Mouse (Mus musculus): ENCODE data around the gene Wdr35. TPM values are rescaled to one million over a fixed set of nuclear protein-coding genes. Genes with fewer than 3 reads are reported as not detected.

Gene Wdr35
- polyA plus RNA-seq, 1 experiment from 2014 or later, result 21.6 TPM

DNA sequence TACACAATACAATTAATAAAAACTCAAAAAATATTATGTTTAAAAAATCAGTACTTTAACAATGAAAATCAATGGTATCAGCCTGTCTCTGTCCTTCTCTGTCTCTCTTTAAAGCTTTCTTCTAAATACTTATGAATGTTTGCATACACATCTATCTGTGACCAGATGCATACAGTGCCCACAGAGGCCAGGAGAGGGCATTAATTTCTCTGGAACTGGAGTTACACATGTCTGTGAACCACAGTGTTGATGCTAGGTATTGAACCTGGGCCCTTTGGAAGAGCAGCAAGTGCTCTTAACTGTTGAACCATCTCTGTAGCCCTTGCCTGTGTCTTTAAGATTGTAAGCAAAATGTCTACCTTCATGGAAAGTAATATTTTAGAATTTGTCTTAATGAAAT, 59.4 kb downstream of the Wdr35 start:
- H3K4me1 ChIP-seq (ENCODE audit: control insufficient read depth, insufficient read depth, low read length), result no peaks in the 10 kb centered on the region
- H3K4me3 ChIP-seq (ENCODE audit: low read depth, low read length), result no peak overlapping the region
- H3K4me2 ChIP-seq (ENCODE audit: low read depth), result no peak overlapping the region
- no peaks in the 10 kb centered on the region for H3K9me3 ChIP-seq (ENCODE audit: control insufficient read depth, low read length)
- no peaks in the 10 kb centered on the region for H3K36me3 ChIP-seq (ENCODE audit: control insufficient read depth, insufficient read depth, low read length)
- DNase-seq (ENCODE audit: low spot score), result no peak
- no peak overlapping the region for H3K9ac ChIP-seq (ENCODE audit: low read length)
- ATAC-seq (ENCODE audit: insufficient read depth, low FRiP score, low TSS enrichment), result no peak
- no peaks in the 10 kb centered on the region for H3K27me3 ChIP-seq (ENCODE audit: control insufficient read depth, insufficient read depth, low read length)
- no peak overlapping the region for H3K27ac ChIP-seq (ENCODE audit: low read depth, low read length)

DNA sequence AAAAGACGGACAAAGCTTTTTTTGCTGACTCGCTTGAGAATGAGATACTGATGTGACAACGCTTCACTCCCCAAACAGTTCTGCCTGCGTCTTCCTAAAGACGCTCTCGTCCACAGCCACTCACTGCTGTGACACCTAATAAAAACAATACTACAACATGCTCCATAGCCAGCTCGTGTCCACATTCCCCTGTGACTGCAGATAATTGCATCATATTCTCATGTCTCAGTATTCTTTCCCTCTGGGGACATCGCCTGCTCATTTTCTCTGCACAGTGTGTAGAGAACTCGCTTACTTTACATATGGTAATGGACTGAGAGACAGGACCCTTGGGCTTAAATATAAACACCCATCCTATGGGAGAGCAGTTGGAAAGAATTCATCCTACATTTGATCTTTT, 62.7 kb downstream of the Wdr35 start:
- Histone ChIP-seq H3K4me2 (ENCODE audit: low read depth) (no peak overlapping the region), H3K27me3 (ENCODE audit: control insufficient read depth, insufficient read depth, low read length) (no peaks in the 10 kb centered on the region), H3K27ac (ENCODE audit: low read depth, low read length) (no peak overlapping the region), H3K4me1 (ENCODE audit: control insufficient read depth, insufficient read depth, low read length) (no peaks in the 10 kb centered on the region), H3K9ac (ENCODE audit: low read length) (no peak overlapping the region), H3K9me3 (ENCODE audit: control insufficient read depth, low read length) (no peaks in the 10 kb centered on the region), H3K4me3 (ENCODE audit: low read depth, low read length) (no peak overlapping the region), H3K36me3 (ENCODE audit: control insufficient read depth, insufficient read depth, low read length) (no peaks in the 10 kb centered on the region)
- WGBS, result 79% methylated on average over 9 of the region's 9 CpGs
- no peak for DNase-seq (ENCODE audit: low spot score)
- ATAC-seq (ENCODE audit: insufficient read depth, low FRiP score, low TSS enrichment), result no peak

DNA sequence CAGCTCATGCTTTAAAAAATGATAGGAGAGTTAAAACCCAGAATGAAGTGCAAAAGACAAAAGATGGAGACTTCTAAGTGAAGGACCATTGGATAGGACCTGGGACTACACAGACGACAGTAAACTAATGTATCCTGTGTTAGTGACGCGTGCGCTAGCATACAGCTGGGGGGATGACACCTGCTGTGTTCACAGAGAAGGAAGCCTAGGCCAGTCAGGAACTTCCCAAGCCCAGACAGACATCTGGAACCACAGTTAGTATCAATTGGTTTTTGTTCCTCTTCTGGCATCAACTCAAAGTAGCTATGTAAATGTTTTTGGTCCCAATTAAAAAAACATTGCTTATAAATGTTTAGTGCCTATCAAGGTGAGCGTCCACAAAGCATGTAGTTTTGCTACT, 66.5 kb downstream of the Wdr35 start:
- no peaks in the 10 kb centered on the region for H3K36me3 ChIP-seq (ENCODE audit: control insufficient read depth, insufficient read depth, low read length)
- DNase-seq (ENCODE audit: low spot score) (no peak), ATAC-seq (ENCODE audit: insufficient read depth, low FRiP score, low TSS enrichment) (no peak)
- 72% methylated on average over 5 of the region's 5 CpGs for WGBS
- no peak overlapping the region for H3K9ac ChIP-seq (ENCODE audit: low read length)
- H3K4me3 ChIP-seq (ENCODE audit: low read depth, low read length), result no peak overlapping the region
- no peaks in the 10 kb centered on the region for H3K27me3 ChIP-seq (ENCODE audit: control insufficient read depth, insufficient read depth, low read length)
- H3K27ac ChIP-seq (ENCODE audit: low read depth, low read length), result no peak overlapping the region
- H3K4me1 ChIP-seq (ENCODE audit: control insufficient read depth, insufficient read depth, low read length), result no peaks in the 10 kb centered on the region
- no peaks in the 10 kb centered on the region for H3K9me3 ChIP-seq (ENCODE audit: control insufficient read depth, low read length)
- H3K4me2 ChIP-seq (ENCODE audit: low read depth), result no peak overlapping the region

DNA sequence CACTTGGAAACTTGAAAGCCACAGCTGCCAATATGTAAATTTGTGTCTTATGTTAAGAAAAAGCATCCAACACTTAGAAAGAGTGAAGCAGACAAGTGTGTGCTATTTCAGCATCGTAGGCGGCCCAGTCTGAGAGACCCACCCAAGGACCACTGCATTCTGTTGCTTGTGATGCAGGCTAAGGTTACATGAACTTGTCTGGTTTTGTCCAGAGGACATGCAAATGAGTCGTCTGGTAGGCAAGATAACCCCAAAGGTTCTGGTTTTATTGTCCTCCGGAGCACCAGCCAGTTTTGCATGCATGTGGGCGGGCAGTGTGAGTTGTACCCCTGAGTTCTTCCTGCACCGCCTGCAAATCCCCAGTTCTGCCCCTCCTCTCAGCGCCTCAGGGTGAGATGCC, 67.0 kb downstream of the Wdr35 start:
- no peak overlapping the region for H3K9ac ChIP-seq (ENCODE audit: low read length)
- ATAC-seq (ENCODE audit: insufficient read depth, low FRiP score, low TSS enrichment), result no peak
- WGBS, result 80% methylated on average over 7 of the region's 7 CpGs
- H3K27me3 ChIP-seq (ENCODE audit: control insufficient read depth, insufficient read depth, low read length), result no peaks in the 10 kb centered on the region
- no peak overlapping the region for H3K27ac ChIP-seq (ENCODE audit: low read depth, low read length)
- no peak overlapping the region for H3K4me3 ChIP-seq (ENCODE audit: low read depth, low read length)
- no peaks in the 10 kb centered on the region for H3K36me3 ChIP-seq (ENCODE audit: control insufficient read depth, insufficient read depth, low read length)
- H3K4me1 ChIP-seq (ENCODE audit: control insufficient read depth, insufficient read depth, low read length), result no peaks in the 10 kb centered on the region
- no peaks in the 10 kb centered on the region for H3K9me3 ChIP-seq (ENCODE audit: control insufficient read depth, low read length)
- H3K4me2 ChIP-seq (ENCODE audit: low read depth), result no peak overlapping the region
- DNase-seq (ENCODE audit: low spot score), result no peak

DNA sequence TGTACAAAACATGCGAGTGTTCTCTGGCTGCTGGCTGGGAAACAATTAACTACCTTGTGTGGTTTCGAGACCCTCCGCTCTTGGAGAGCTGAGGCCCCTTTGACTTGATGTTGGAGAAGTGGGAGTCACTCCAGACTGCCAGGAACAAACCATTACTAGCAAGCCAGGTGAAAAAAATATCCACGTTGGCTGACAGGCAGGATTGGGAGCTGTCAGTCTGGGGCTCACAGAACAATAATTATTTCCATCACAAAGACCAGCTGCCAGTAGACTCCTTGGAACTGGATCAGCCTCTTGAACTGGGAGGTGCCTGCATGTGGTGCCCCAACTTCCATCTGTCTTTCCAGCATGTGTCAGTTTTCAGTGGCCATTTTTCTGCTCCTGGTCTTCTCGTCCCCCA, 68.6 kb downstream of the Wdr35 start:
- Histone ChIP-seq H3K9ac (ENCODE audit: low read length) (no peak overlapping the region), H3K4me3 (ENCODE audit: low read depth, low read length) (no peak overlapping the region), H3K9me3 (ENCODE audit: control insufficient read depth, low read length) (no peaks in the 10 kb centered on the region), H3K27me3 (ENCODE audit: control insufficient read depth, insufficient read depth, low read length) (no peaks in the 10 kb centered on the region), H3K27ac (ENCODE audit: low read depth, low read length) (no peak overlapping the region), H3K4me1 (ENCODE audit: control insufficient read depth, insufficient read depth, low read length) (no peaks in the 10 kb centered on the region), H3K4me2 (ENCODE audit: low read depth) (no peak overlapping the region), H3K36me3 (ENCODE audit: control insufficient read depth, insufficient read depth, low read length) (no peaks in the 10 kb centered on the region)
- WGBS, result 86% methylated on average over 5 of the region's 5 CpGs
- no peak for DNase-seq (ENCODE audit: low spot score)
- ATAC-seq (ENCODE audit: insufficient read depth, low FRiP score, low TSS enrichment), result no peak

DNA sequence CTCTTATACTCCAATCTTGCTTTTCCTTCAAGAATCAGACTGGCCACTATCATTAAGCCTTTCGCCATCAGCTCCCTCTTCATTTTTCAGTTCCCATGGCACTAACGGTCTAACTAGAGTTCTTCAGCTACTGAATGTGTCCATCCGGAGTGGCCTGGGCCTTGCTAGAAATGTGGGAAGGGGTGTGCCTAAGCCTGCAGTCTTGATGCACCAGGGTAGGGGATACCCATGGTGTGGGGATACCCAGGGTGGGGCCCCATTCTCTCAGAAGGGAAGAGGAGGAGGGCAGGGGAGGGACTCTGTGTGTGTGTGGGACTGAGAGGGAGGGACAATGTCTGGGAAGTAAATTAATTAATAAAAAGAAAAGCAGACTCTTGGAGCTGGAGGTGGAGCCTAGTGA, 69.1 kb downstream of the Wdr35 start:
- Histone ChIP-seq H3K27ac (ENCODE audit: low read depth, low read length) (no peak overlapping the region), H3K9me3 (ENCODE audit: control insufficient read depth, low read length) (no peaks in the 10 kb centered on the region), H3K4me2 (ENCODE audit: low read depth) (no peak overlapping the region), H3K9ac (ENCODE audit: low read length) (no peak overlapping the region), H3K4me1 (ENCODE audit: control insufficient read depth, insufficient read depth, low read length) (no peaks in the 10 kb centered on the region), H3K4me3 (ENCODE audit: low read depth, low read length) (no peak overlapping the region), H3K36me3 (ENCODE audit: control insufficient read depth, insufficient read depth, low read length) (no peaks in the 10 kb centered on the region), H3K27me3 (ENCODE audit: control insufficient read depth, insufficient read depth, low read length) (no peaks in the 10 kb centered on the region)
- WGBS, result 79% methylated on average over 3 of the region's 3 CpGs
- ATAC-seq (ENCODE audit: insufficient read depth, low FRiP score, low TSS enrichment), result no peak
- no peak for DNase-seq (ENCODE audit: low spot score)

DNA sequence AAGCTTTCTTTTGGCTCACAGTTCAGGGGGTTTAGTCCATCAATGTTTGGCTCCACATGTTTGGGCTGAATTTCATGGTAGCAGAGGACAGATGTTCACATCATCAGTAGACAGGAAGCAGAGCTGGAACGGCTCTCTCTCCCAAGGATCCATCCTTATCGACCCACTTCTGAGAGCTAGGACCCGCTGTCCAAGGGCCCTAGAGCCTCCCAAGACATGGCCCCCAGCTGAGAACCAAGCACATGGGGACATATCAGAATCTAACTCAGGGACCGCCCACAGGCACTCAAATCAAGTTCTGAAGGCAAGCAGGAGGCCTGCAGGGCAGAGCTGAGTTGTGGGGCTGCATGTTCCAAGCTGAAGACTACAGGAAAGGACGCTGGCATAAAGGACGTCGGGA, 71.0 kb downstream of the Wdr35 start:
- DNase-seq (ENCODE audit: low spot score), result no peak
- ATAC-seq (ENCODE audit: insufficient read depth, low FRiP score, low TSS enrichment), result no peak

DNA sequence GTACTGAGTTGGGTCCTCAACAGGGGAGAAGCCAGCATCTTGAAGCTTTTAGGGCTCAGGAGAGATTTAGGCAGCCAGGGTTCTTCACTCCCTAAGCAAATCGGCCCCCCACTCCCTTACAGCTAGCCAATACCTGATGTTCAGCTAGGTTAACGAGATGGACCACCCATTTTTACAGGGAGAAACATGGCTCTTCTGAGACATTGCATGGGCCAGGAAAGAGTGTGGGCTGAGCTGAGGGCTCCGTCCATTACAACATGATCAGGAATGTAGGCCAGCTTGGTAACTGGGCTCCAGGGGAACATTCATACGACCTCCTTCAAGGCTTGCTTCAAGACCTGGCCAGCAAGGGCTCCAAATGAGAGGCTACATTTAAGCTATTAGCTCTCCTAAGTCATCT, 73.0 kb downstream of the Wdr35 start:
- Histone ChIP-seq H3K4me3 (ENCODE audit: low read depth, low read length) (no peak overlapping the region), H3K4me2 (ENCODE audit: low read depth) (no peak overlapping the region), H3K9ac (ENCODE audit: low read length) (no peak overlapping the region), H3K36me3 (ENCODE audit: control insufficient read depth, insufficient read depth, low read length) (no peaks in the 10 kb centered on the region), H3K9me3 (ENCODE audit: control insufficient read depth, low read length) (no peaks in the 10 kb centered on the region), H3K27me3 (ENCODE audit: control insufficient read depth, insufficient read depth, low read length) (no peaks in the 10 kb centered on the region), H3K4me1 (ENCODE audit: control insufficient read depth, insufficient read depth, low read length) (no peaks in the 10 kb centered on the region), H3K27ac (ENCODE audit: low read depth, low read length) (no peak overlapping the region)
- ATAC-seq (ENCODE audit: insufficient read depth, low FRiP score, low TSS enrichment) (no peak), DNase-seq (ENCODE audit: low spot score) (no peak)
- WGBS, result 90% methylated on average over 4 of the region's 4 CpGs

More for the DNA sequence above, 71.0 kb downstream of the Wdr35 start:
- WGBS, result 88% methylated on average over 7 of the region's 7 CpGs
- no peaks in the 10 kb centered on the region for H3K27me3 ChIP-seq (ENCODE audit: control insufficient read depth, insufficient read depth, low read length)
- no peaks in the 10 kb centered on the region for H3K9me3 ChIP-seq (ENCODE audit: control insufficient read depth, low read length)
- H3K36me3 ChIP-seq (ENCODE audit: control insufficient read depth, insufficient read depth, low read length), result no peaks in the 10 kb centered on the region
- H3K9ac ChIP-seq (ENCODE audit: low read length), result no peak overlapping the region
- no peak overlapping the region for H3K4me2 ChIP-seq (ENCODE audit: low read depth)
- H3K4me1 ChIP-seq (ENCODE audit: control insufficient read depth, insufficient read depth, low read length), result no peaks in the 10 kb centered on the region
- H3K27ac ChIP-seq (ENCODE audit: low read depth, low read length), result no peak overlapping the region
- H3K4me3 ChIP-seq (ENCODE audit: low read depth, low read length), result no peak overlapping the region

DNA sequence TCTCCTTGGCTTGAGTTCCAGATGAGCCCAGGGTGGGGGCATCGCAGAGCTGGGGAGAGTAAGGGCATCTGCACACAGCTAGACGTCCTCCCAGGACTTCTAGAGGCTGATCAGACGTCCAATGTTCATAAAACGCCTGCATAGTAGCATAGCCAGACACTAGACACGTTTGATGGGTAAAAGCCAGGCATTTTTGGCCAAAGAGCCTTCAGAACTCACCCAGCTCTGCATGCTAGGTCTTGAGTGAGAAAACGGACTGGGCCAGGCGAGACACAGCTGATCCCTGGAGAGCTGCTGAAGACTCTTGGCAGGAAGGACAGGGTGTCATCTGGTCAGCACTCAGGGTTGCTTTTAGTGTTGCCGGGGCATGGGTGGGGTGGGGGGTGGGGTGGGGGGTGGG, 74.4 kb downstream of the Wdr35 start:
- ATAC-seq (ENCODE audit: insufficient read depth, low FRiP score, low TSS enrichment), result no peak
- no peaks in the 10 kb centered on the region for H3K36me3 ChIP-seq (ENCODE audit: control insufficient read depth, insufficient read depth, low read length)
- 72% methylated on average over 8 of the region's 8 CpGs for WGBS
- no peaks in the 10 kb centered on the region for H3K4me1 ChIP-seq (ENCODE audit: control insufficient read depth, insufficient read depth, low read length)
- DNase-seq (ENCODE audit: low spot score), result no peak
- no peaks in the 10 kb centered on the region for H3K9me3 ChIP-seq (ENCODE audit: control insufficient read depth, low read length)
- no peak overlapping the region for H3K27ac ChIP-seq (ENCODE audit: low read depth, low read length)
- no peak overlapping the region for H3K9ac ChIP-seq (ENCODE audit: low read length)
- no peak overlapping the region for H3K4me2 ChIP-seq (ENCODE audit: low read depth)
- no peak overlapping the region for H3K4me3 ChIP-seq (ENCODE audit: low read depth, low read length)
- no peaks in the 10 kb centered on the region for H3K27me3 ChIP-seq (ENCODE audit: control insufficient read depth, insufficient read depth, low read length)
